Mouse (Mus musculus): ENCODE results near the gene Cuta. TPM values are rescaled to one million over a fixed set of nuclear protein-coding genes. Genes with fewer than 3 reads are reported as not detected.

Cuta gene
- polyA plus RNA-seq, 1 experiment = 396 TPM

DNA sequence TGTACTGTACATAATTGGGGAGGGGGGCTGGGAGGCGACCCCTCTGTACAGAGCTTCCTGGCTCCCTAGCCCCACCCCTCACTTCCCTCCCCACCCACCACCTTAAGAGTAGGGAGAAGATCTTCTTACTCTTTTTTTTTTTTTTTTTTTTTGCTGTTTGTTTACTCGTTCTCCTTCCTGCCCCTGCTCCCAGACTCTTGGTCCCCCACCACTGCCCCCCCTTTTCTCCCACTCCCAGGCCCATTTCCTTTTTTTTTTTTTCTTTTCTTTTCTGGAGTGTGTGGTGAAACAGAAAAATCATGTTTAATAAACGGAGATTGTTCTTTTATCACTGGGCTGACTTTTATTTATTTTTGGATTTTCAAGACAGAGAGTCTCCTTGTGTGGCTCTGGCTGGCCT lies 32.7 kb upstream of the Cuta start:
- peaks cover 3% of the 10 kb centered on the region for H3K27me3 ChIP-seq (replicated peaks)
- TF ChIP-seq GATA1 (IDR thresholded peaks at IDR 0.05; ENCODE audit: borderline replicate concordance, low read length) (no peak), FLI1 (IDR thresholded peaks at IDR 0.05; ENCODE audit: low read length) (no peak)
- peaks cover 40% of the 10 kb centered on the region for H3K36me3 ChIP-seq (replicated peaks; ENCODE audit: low read length)
- no peaks in the 10 kb centered on the region for H3K9me3 ChIP-seq
- H3K4me1 ChIP-seq = peaks cover 69% of the 10 kb centered on the region
- peak overlapping the region; percentile 99 for H3K4me3 ChIP-seq (replicated peaks)

DNA sequence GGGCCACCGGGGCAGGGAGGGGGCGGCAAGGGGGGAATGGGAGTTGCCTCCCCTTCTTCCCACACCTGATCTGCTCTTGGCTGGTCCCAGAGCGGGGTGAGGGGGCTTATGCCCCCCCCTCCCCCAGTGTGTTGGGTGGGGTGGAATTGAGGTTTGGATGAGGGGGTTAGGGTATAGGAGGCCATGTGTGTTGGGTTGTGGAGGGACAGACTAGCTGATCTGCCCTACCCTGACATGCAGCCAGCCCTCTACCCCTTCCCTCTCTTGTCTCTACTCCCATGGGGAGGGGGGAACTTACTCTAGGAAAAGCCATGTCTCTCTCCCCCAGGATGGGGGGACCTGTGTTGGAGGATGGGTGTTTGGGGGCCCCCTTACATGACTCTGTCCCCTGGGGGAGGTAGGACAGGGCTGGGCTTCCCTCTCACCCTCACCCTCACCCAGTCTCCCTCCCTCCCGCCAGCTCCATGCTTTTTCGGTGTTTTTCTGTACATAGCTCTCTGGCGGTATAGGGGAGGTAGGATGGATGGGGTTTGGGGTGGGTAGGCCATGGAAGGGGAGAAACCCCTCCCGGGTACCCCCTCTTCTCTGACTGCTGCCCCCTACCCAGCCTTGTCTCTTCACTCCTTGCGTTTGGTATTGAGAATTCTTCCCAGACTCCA lies 32.0 kb upstream of the Cuta start:
- Histone ChIP-seq H3K4me3 (replicated peaks) (peak overlapping the region; percentile 38), H3K9me3 (no peaks in the 10 kb centered on the region), H3K4me1 (peaks cover 65% of the 10 kb centered on the region), H3K27me3 (replicated peaks) (peaks cover 7% of the 10 kb centered on the region), H3K36me3 (replicated peaks; ENCODE audit: low read length) (peaks cover 38% of the 10 kb centered on the region)
- TF ChIP-seq GATA1 (IDR thresholded peaks at IDR 0.05; ENCODE audit: borderline replicate concordance, low read length) (no peak), FLI1 (IDR thresholded peaks at IDR 0.05; ENCODE audit: low read length) (no peak)

DNA sequence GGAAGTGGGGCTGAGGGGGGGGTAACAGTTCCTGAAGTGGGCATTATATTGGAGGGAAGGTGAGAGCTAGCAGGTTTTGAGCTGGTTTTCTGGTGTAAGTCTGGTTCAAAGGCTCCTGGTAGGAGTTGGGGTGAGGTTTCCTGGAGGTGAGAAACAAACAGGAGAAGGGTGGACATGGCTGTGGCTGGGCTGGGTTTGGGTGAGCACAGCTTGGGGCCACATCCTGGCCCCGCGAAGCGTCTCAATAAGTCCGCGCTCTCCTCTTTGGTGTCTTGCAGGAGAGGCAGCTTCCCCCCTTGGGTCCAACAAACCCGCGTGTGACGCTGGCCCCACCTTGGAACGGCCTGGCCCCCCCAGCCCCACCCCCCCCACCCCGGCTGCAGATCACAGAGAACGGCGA lies 30.9 kb upstream of the Cuta start:
- H3K27me3 ChIP-seq (replicated peaks) = peaks cover 7% of the 10 kb centered on the region
- peaks cover 26% of the 10 kb centered on the region for H3K36me3 ChIP-seq (replicated peaks; ENCODE audit: low read length)
- H3K4me1 ChIP-seq = peaks cover 60% of the 10 kb centered on the region
- no peaks in the 10 kb centered on the region for H3K9me3 ChIP-seq
- TF ChIP-seq GATA1 (IDR thresholded peaks at IDR 0.05; ENCODE audit: borderline replicate concordance, low read length) = no peak
- TF ChIP-seq FLI1 (IDR thresholded peaks at IDR 0.05; ENCODE audit: low read length) = no peak
- H3K4me3 ChIP-seq (replicated peaks) = peak overlapping the region; percentile 8

DNA sequence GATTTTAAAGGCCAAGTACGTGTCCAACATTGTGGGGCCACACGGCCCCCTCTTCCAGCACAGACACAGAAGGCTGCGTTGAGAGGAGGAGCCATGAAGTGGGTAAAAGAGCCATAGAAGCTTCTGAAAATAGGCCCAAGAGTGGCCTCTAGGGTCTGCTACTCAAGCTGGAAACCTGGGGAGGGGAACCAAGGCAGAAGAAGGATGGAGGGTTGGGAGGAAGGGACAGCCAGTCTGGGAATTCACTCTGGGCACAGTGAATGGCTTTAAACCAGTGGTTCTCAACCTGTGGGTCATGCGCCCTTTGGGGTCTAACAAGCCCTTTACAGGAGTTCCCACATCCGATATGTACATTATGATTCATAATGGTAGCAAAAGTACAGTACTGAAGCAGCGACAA lies 29.9 kb upstream of the Cuta start:
- peaks cover 20% of the 10 kb centered on the region for H3K36me3 ChIP-seq (replicated peaks; ENCODE audit: low read length)
- peaks cover 60% of the 10 kb centered on the region for H3K4me1 ChIP-seq
- TF ChIP-seq FLI1 (IDR thresholded peaks at IDR 0.05; ENCODE audit: low read length) (no peak), GATA1 (IDR thresholded peaks at IDR 0.05; ENCODE audit: borderline replicate concordance, low read length) (no peak)
- no peak overlapping the region for H3K4me3 ChIP-seq (replicated peaks)
- H3K27me3 ChIP-seq (replicated peaks) = peaks cover 7% of the 10 kb centered on the region
- H3K9me3 ChIP-seq = no peaks in the 10 kb centered on the region

DNA sequence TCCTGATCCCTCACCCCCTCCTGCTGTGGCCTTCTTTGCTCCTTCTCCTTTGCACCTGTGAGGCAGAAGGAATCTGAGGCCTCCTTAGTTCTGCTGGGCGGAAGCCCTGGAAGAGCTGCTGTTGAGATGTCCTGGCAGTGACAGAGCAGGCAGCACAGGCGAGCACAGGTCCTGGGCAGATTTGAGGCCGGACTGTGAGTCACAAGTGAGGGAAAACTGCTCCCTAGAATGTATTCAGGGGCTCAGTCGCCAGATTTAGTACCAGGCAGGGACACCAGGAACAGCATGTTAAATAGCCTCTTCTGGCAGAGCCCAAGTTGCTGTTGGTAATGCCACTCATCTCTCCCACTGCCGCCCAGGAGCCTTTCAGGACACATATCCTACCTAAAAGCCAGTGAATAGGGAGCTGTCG lies 28.8 kb upstream of the Cuta start:
- Histone ChIP-seq H3K4me1 (peaks cover 51% of the 10 kb centered on the region), H3K4me3 (replicated peaks) (no peak overlapping the region), H3K36me3 (replicated peaks; ENCODE audit: low read length) (peaks cover 21% of the 10 kb centered on the region), H3K9me3 (no peaks in the 10 kb centered on the region), H3K27me3 (replicated peaks) (peaks cover 7% of the 10 kb centered on the region)
- TF ChIP-seq GATA1 (IDR thresholded peaks at IDR 0.05; ENCODE audit: borderline replicate concordance, low read length) = no peak
- TF ChIP-seq FLI1 (IDR thresholded peaks at IDR 0.05; ENCODE audit: low read length) = no peak

DNA sequence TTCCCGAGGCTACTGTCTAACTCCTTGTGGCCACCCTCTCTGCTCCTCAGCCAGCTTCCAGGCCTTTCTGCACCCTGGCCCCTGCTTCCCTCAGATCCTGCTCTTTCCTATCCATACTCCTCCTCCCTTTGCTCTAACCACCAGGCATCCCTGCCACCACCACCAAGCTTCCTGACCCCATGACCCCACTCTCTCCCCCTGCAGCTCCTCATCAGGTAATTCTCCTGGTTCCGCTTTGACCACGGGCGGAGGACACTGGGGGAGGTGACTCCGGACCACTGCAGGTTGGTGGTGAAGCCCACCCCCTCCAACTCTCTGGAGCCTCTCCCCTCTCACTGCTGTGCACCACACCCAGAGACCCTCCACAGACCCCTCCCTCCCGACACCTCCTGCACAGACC lies 28.1 kb upstream of the Cuta start:
- Histone ChIP-seq H3K9me3 (no peaks in the 10 kb centered on the region), H3K36me3 (replicated peaks; ENCODE audit: low read length) (peaks cover 28% of the 10 kb centered on the region), H3K27me3 (replicated peaks) (peaks cover 10% of the 10 kb centered on the region), H3K4me1 (peaks cover 51% of the 10 kb centered on the region), H3K4me3 (replicated peaks) (no peak overlapping the region)
- TF ChIP-seq FLI1 (IDR thresholded peaks at IDR 0.05; ENCODE audit: low read length) = no peak
- no peak for TF ChIP-seq GATA1 (IDR thresholded peaks at IDR 0.05; ENCODE audit: borderline replicate concordance, low read length)

DNA sequence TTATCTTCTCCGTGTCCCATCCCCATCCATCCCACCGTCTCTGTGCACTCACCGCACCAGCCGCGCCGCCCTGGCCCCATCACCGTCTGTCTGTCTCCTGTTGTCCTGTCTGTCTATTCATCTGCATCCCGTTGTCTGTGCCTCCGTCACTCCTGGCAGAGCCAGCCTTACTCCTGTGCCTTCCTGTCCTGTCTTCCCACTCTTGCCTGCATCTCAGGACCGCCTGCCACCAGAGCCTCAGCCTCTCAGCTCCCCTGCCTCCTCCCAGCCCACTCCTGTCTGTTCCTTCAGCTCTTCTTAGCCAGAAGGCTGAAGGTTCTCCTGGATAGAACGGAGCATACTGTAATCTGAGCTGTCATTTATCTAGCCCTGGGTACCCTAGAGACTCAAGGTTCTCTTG lies 27.6 kb upstream of the Cuta start:
- Histone ChIP-seq H3K9me3 (no peaks in the 10 kb centered on the region), H3K27me3 (replicated peaks) (peaks cover 10% of the 10 kb centered on the region), H3K4me1 (peaks cover 47% of the 10 kb centered on the region), H3K4me3 (replicated peaks) (no peak overlapping the region), H3K36me3 (replicated peaks; ENCODE audit: low read length) (peaks cover 30% of the 10 kb centered on the region)
- TF ChIP-seq GATA1 (IDR thresholded peaks at IDR 0.05; ENCODE audit: borderline replicate concordance, low read length) = no peak
- no peak for TF ChIP-seq FLI1 (IDR thresholded peaks at IDR 0.05; ENCODE audit: low read length)

DNA sequence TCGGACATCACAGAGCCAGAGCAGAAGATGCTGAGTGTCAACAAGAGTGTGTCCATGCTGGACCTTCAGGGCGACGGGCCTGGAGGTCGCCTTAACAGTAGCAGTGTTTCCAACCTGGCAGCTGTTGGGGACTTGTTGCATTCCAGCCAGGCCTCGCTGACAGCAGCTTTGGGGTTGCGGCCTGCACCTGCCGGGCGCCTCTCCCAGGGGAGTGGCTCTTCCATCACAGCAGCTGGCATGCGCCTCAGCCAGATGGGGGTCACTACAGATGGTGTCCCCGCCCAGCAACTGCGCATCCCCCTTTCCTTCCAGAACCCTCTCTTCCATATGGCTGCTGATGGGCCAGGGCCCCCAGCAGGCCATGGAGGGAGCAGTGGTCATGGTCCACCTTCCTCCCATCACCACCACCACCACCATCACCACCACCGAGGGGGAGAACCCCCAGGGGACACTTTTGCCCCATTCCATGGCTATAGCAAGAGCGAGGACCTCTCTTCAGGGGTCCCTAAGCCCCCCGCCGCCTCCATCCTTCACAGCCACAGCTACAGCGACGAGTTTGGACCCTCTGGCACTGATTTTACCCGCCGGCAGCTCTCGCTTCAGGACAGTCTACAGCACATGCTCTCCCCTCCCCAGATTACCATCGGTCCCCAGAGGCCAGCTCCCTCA lies 22.3 kb upstream of the Cuta start:
- H3K36me3 ChIP-seq (replicated peaks; ENCODE audit: low read length) = peaks cover 58% of the 10 kb centered on the region
- no peaks in the 10 kb centered on the region for H3K9me3 ChIP-seq

DNA sequence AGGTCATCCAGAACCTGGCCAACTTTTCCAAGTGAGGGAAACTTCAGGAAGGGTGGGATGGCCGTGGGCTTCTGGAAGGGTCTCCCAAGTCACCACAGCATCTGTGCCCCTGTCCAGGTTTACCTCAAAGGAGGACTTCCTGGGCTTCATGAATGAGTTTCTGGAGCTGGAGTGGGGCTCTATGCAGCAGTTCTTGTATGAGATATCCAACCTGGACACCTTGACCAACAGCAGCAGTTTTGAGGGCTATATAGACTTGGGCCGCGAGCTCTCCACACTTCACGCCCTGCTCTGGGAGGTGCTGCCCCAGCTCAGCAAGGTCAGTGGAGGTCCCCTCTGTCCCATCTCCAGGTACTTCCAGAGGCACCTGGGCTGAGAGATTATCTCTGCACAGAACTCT lies 20.4 kb upstream of the Cuta start:
- peaks cover 21% of the 10 kb centered on the region for H3K27me3 ChIP-seq (replicated peaks)
- TF ChIP-seq FLI1 (IDR thresholded peaks at IDR 0.05; ENCODE audit: low read length) (no peak), GATA1 (IDR thresholded peaks at IDR 0.05; ENCODE audit: borderline replicate concordance, low read length) (no peak)
- peaks cover 59% of the 10 kb centered on the region for H3K4me1 ChIP-seq
- H3K4me3 ChIP-seq (replicated peaks) = no peak overlapping the region
- H3K36me3 ChIP-seq (replicated peaks; ENCODE audit: low read length) = peaks cover 69% of the 10 kb centered on the region
- no peaks in the 10 kb centered on the region for H3K9me3 ChIP-seq

More for the DNA sequence above, 22.3 kb upstream of the Cuta start:
- Histone ChIP-seq H3K27me3 (replicated peaks) (peaks cover 21% of the 10 kb centered on the region), H3K4me1 (peaks cover 60% of the 10 kb centered on the region), H3K4me3 (replicated peaks) (no peak overlapping the region)
- TF ChIP-seq GATA1 (IDR thresholded peaks at IDR 0.05; ENCODE audit: borderline replicate concordance, low read length) (no peak), FLI1 (IDR thresholded peaks at IDR 0.05; ENCODE audit: low read length) (no peak)

DNA sequence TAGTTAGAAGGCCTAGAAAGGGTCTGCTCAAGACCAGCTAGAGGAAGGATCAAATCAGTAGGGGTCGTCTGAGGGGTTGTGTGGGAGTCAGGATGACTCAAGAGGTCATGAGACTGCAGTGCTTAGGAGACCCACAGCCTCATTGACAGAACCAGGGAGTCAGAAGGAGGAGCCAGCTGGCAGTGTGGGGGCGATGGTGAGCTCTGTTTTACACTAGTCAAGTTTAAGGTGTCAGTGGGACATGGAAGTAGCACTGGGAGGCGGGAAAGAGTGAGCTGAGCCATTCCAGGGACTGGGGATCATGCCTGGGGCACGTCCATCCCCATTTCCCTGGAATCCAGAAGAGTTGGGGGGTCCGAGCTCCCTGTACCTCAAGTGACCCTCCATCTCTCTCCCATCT lies 19.5 kb upstream of the Cuta start:
- peaks cover 59% of the 10 kb centered on the region for H3K4me1 ChIP-seq

More for the DNA sequence above, 19.5 kb upstream of the Cuta start:
- Histone ChIP-seq H3K36me3 (replicated peaks; ENCODE audit: low read length) (peaks cover 67% of the 10 kb centered on the region), H3K4me3 (replicated peaks) (no peak overlapping the region), H3K9me3 (no peaks in the 10 kb centered on the region), H3K27me3 (replicated peaks) (peaks cover 22% of the 10 kb centered on the region)
- TF ChIP-seq FLI1 (IDR thresholded peaks at IDR 0.05; ENCODE audit: low read length) (no peak), GATA1 (IDR thresholded peaks at IDR 0.05; ENCODE audit: borderline replicate concordance, low read length) (no peak)

All from megakaryocyte, embryonic 14.5 days (primary cell).